Mouse (Mus musculus) hindbrain, embryonic 16.5 days (tissue): ENCODE data around the gene Them5. TPM values are rescaled to one million over a fixed set of nuclear protein-coding genes. Genes with fewer than 3 reads are reported as not detected.

Experiments
- ATAC-seq: fragments of 200-750 bp; cut with Nextera tagmentation; 2 replicates; pipeline ENCODE4 v1.8.0; 2017; ENCODE audit warnings: moderate TSS enrichment, moderate library complexity
- H3K27ac ChIP-seq: fragments of 300-500 bp; sonication (generic); 2 replicates; pipeline ENCODE4 v1.5.1; 2014; ENCODE audit warnings: low read depth, mild to moderate bottlenecking, control low read depth, low read length, moderate library complexity
- H3K27me3 ChIP-seq: fragments of 300-500 bp; sonication (generic); replicated peaks from 2 replicates; pipeline ENCODE4 v1.6.1; 2014; ENCODE audit warnings: low read length; ENCODE audit not compliant: control insufficient read depth, insufficient read depth
- H3K36me3 ChIP-seq: fragments of 300-500 bp; sonication (generic); 2 replicates; pipeline ENCODE4 v1.6.1; 2014; ENCODE audit warnings: mild to moderate bottlenecking, low read length, moderate library complexity, mixed read lengths; ENCODE audit not compliant: control insufficient read depth, insufficient read depth
- H3K4me1 ChIP-seq: fragments of 300-500 bp; sonication (generic); 2 replicates; pipeline ENCODE4 v1.6.1; 2014; ENCODE audit warnings: low read depth, low read length; ENCODE audit not compliant: control insufficient read depth, insufficient read depth
- H3K4me2 ChIP-seq: fragments of 300-500 bp; sonication (generic); 2 replicates; pipeline ENCODE4 v1.6.1; 2014; ENCODE audit warnings: mild to moderate bottlenecking, low read length, control low read depth, moderate library complexity
- H3K4me3 ChIP-seq: fragments of 300-500 bp; sonication (generic); 2 replicates; pipeline ENCODE4 v1.5.1; 2014; ENCODE audit warnings: mild to moderate bottlenecking, low read length, control low read depth, moderate library complexity
- H3K9ac ChIP-seq: fragments of 300-500 bp; sonication (generic); 2 replicates; pipeline ENCODE4 v1.6.1; 2014; ENCODE audit warnings: low read depth, mild to moderate bottlenecking, control low read depth, low read length, moderate library complexity
- H3K9me3 ChIP-seq: fragments of 300-500 bp; sonication (generic); 2 replicates; pipeline ENCODE4 v1.6.1; 2014; ENCODE audit warnings: mild to moderate bottlenecking, low read length, moderate library complexity; ENCODE audit not compliant: control insufficient read depth
- WGBS: fragments of 180-500 bp; shearing (Covaris S2); extraction: QIAGEN DNeasy Blood & Tissue Kit; methylation state at CpG from one replicate; pipeline ENCODE4 v1.1.7; 2014; 5-methylcytosine and 5-hydroxymethylcytosine counted together
- polyA plus RNA-seq: library from polyadenylated mRNA; unstranded; fragments of >200 nt; fragmentation: Nextera tagmentation; extraction: Ambion mirVana; gene quantifications from 2 replicates; pipeline ENCODE4 v1.2.1, GENCODE M21; 2015

The Them5 gene
- polyA plus RNA-seq, 1 experiment from 2014 or later = 0.29 TPM

- Histone ChIP-seq H3K27ac (no peak overlapping the region), H3K4me2 (no peak overlapping the region), H3K9ac (no peak overlapping the region), H3K27me3 (peaks cover 5% of the 10 kb centered on the region), H3K9me3 (no peaks in the 10 kb centered on the region), H3K4me1 (peaks cover 15% of the 10 kb centered on the region; the same call in 1 of the 2 replicates), H3K4me3 (no peak overlapping the region), H3K36me3 (no peaks in the 10 kb centered on the region)
- peak; percentile 53 for ATAC-seq
- WGBS = 17% methylated on average over 3 of the region's 3 CpGs
Observed at GRCm38 (mm10) chr3:94366761-94367160, 24.9 kb downstream of the Them5 start.

DNA sequence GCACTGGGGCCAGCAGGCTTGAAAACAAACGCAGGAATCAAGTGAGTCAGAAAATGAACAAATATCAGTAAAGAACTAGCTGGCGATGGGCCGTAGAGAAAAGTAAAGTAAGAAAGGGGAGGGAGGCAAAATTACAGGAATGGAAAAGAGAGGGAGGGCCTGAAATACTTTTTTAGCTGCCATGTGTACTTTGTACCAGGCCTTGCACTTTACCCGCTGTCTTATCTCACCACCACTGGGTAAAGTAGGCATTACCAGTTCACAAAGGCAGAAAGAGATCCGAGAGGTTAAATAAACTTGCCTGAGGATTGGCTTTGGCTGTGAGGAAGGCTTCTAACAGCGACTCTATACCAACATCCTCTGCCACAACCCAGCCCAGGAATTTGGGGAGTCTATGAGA lies 25.6 kb downstream of the Them5 start:
- 87% methylated on average over 6 of the region's 6 CpGs for WGBS
- no peak for ATAC-seq
- H3K4me1 ChIP-seq = peaks cover 18% of the 10 kb centered on the region; the same call in 1 of the 2 replicates
- H3K4me3 ChIP-seq = no peak overlapping the region
- no peak overlapping the region for H3K4me2 ChIP-seq
- no peaks in the 10 kb centered on the region for H3K36me3 ChIP-seq
- H3K27me3 ChIP-seq = peaks cover 5% of the 10 kb centered on the region
- no peak overlapping the region for H3K27ac ChIP-seq
- H3K9ac ChIP-seq = no peak overlapping the region
- H3K9me3 ChIP-seq = no peaks in the 10 kb centered on the region

- WGBS = 67% methylated on average over 6 of the region's 6 CpGs
- H3K9me3 ChIP-seq = no peaks in the 10 kb centered on the region
- H3K27me3 ChIP-seq = peaks cover 5% of the 10 kb centered on the region
- no peak overlapping the region for H3K4me2 ChIP-seq
- no peak overlapping the region for H3K9ac ChIP-seq
- H3K4me1 ChIP-seq = peaks cover 19% of the 10 kb centered on the region
- no peak overlapping the region for H3K4me3 ChIP-seq
- H3K27ac ChIP-seq = no peak overlapping the region
- ATAC-seq = no peak
- H3K36me3 ChIP-seq = no peaks in the 10 kb centered on the region
Observed at GRCm38 (mm10) chr3:94368631-94369030, 26.7 kb downstream of the Them5 start.

GRCm38 (mm10) chr3:94369709-94370108 lies 27.8 kb downstream of the Them5 start:
- ATAC-seq = no peak
- whole genome bisulfite sequencing = 69% methylated on average over 2 of the region's 2 CpGs
- H3K9ac ChIP-seq = no peak overlapping the region
- peaks cover 22% of the 10 kb centered on the region for H3K4me1 ChIP-seq
- peaks cover 3% of the 10 kb centered on the region for H3K27me3 ChIP-seq
- H3K9me3 ChIP-seq = no peaks in the 10 kb centered on the region
- no peaks in the 10 kb centered on the region for H3K36me3 ChIP-seq
- no peak overlapping the region for H3K27ac ChIP-seq
- no peak overlapping the region for H3K4me2 ChIP-seq
- H3K4me3 ChIP-seq = no peak overlapping the region

DNA sequence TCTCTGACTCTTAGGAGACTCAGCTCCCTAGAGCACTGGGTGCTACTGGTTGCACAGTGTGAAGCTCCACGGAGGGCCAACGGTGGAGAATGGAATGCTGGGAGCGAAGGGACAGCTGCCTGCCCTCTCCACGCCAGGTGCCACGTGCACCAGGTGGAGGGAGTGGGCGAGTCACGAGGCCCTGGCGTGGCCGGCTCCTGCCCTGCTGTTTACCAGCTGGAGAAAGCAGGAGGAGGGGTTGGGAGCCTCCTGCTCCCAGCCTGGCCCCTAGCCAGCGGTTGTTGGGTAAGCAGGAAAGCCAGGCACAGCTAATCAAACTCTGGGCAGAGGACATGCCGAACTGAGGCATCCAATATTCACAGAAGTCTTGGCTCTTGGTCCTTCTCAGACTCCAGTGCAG lies 29.7 kb downstream of the Them5 start:
- peak; percentile 64 for ATAC-seq
- peak overlapping the region; percentile 47 for H3K4me2 ChIP-seq
- H3K4me1 ChIP-seq = peaks cover 22% of the 10 kb centered on the region
- peak overlapping the region; percentile 29; the same call in 1 of the 2 replicates for H3K27ac ChIP-seq
- 4% methylated on average over 11 of the region's 11 CpGs for WGBS
- H3K27me3 ChIP-seq = 0 out of 2 replicates have a peak, but pooled peaks cover 4% of the 10 kb centered on the region
- H3K36me3 ChIP-seq = no peaks in the 10 kb centered on the region
- H3K4me3 ChIP-seq = no peak overlapping the region
- peak overlapping the region; percentile 41 for H3K9ac ChIP-seq
- H3K9me3 ChIP-seq = no peaks in the 10 kb centered on the region

- peak overlapping the region; percentile 47 for H3K4me2 ChIP-seq
- H3K4me3 ChIP-seq = no peak overlapping the region
- no peaks in the 10 kb centered on the region for H3K9me3 ChIP-seq
- H3K36me3 ChIP-seq = no peaks in the 10 kb centered on the region
- peak overlapping the region; percentile 41; the same call in 1 of the 2 replicates for H3K9ac ChIP-seq
- 0 out of 2 replicates have a peak, but pooled peaks cover 4% of the 10 kb centered on the region for H3K27me3 ChIP-seq
- no peak; the same call in 1 of the 2 replicates for ATAC-seq
- WGBS = 0% methylated on average over 3 of the region's 3 CpGs
- no peak overlapping the region; the same call in 1 of the 2 replicates for H3K27ac ChIP-seq
- H3K4me1 ChIP-seq = peaks cover 22% of the 10 kb centered on the region
Observed at GRCm38 (mm10) chr3:94372038-94372437, 30.1 kb downstream of the Them5 start.

DNA sequence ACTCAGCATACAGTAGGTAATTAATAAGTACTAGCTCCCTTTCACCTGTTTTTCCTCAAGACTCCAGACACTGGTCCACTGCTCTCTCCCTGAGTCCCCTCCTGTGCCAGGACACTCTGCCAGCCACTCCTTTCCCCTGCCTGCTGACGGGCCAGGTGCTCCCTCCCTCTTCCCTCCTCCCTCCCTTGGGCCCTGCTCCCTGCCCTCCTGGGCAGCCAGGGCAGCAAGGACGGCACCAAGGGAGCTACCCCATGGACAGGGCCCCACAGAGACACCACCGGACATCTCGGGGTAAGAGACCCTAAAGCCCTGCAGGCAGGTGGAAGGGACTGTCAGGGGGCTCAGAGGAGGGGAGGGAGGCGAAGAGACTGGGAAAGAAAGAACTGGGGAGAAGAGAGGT lies 30.7 kb downstream of the Them5 start, which contains the start of gene Rorc:
Gene Rorc, plus strand, starts transcription at position 154 of the 400 bp plus-strand sequence.
- peak; percentile 16; the same call in 1 of the 2 replicates for ATAC-seq
- H3K27ac ChIP-seq = peak within 1 kb of the TSS; percentile 29; the same call in 1 of the 2 replicates
- peaks cover 22% of the 10 kb centered on the region for H3K4me1 ChIP-seq
- peak within 1 kb of the TSS; percentile 14; the same call in 1 of the 2 replicates for H3K4me3 ChIP-seq
- H3K4me2 ChIP-seq = peak within 1 kb of the TSS; percentile 47
- no peaks in the 10 kb centered on the region for H3K9me3 ChIP-seq
- 12% methylated on average over 5 of the region's 5 CpGs for WGBS
- peak within 1 kb of the TSS; percentile 41 for H3K9ac ChIP-seq
- 0 out of 2 replicates have a peak, but pooled peaks cover 4% of the 10 kb centered on the region for H3K27me3 ChIP-seq
- no peaks in the 10 kb centered on the region for H3K36me3 ChIP-seq

DNA sequence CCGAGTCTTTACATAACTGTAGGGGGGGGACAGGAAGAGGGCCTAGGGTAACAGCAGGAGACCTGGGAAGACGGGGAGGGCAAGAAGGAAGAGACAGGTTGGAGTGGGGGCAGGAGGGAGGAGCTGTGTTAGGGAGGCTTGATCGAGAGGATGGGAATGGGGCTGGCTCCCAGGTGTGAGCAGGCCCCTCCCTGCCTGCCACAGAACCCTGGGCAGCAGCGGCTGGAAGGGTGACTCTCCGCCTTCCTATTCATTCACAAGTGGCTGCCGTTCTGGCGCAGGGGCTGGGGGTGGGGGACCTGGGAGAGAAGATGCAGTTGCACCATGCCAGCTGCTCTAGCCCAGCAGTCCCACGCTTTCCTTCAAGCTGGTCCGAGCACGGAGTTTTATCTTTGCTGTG lies 31.2 kb downstream of the Them5 start:
- peak overlapping the region; percentile 33; the same call in 1 of the 2 replicates for H3K9ac ChIP-seq
- H3K36me3 ChIP-seq = no peaks in the 10 kb centered on the region
- WGBS = 4% methylated on average over 10 of the region's 10 CpGs
- ATAC-seq = peak; percentile 27
- no peaks in the 10 kb centered on the region for H3K9me3 ChIP-seq
- no peak overlapping the region for H3K27ac ChIP-seq
- peak overlapping the region; percentile 47 for H3K4me2 ChIP-seq
- H3K27me3 ChIP-seq = 0 out of 2 replicates have a peak, but pooled peaks cover 4% of the 10 kb centered on the region
- H3K4me3 ChIP-seq = peak overlapping the region; percentile 14; the same call in 1 of the 2 replicates
- H3K4me1 ChIP-seq = peaks cover 22% of the 10 kb centered on the region

DNA sequence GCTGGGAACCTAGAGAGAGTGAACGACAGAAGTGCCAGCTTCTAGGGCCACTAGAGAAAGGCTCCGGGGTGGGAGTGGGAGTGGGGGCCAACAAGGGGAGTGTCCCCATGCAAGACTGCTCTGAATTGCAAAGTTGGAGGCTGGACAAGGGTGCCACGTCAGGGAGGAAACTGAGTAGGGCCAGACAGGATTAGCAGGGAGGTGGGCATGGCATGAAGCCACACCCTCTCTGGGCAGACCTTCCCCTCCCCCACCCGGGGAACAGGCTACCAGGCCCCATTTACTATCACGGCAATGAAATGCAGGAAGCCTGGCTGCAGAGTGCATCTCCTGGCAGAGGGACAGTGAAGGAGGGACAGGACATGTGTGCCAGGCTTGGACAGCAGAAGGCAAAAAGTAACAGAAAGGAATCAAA lies 31.7 kb downstream of the Them5 start:
- 3% methylated on average over 5 of the region's 5 CpGs for WGBS
- peak overlapping the region; percentile 47 for H3K4me2 ChIP-seq
- H3K4me3 ChIP-seq = peak overlapping the region; percentile 14; the same call in 1 of the 2 replicates
- ATAC-seq = peak; percentile 67
- no peaks in the 10 kb centered on the region for H3K36me3 ChIP-seq
- peaks cover 22% of the 10 kb centered on the region for H3K4me1 ChIP-seq
- no peak overlapping the region for H3K27ac ChIP-seq
- peak overlapping the region; percentile 33; the same call in 1 of the 2 replicates for H3K9ac ChIP-seq
- no peaks in the 10 kb centered on the region for H3K9me3 ChIP-seq
- H3K27me3 ChIP-seq = 0 out of 2 replicates have a peak, but pooled peaks cover 4% of the 10 kb centered on the region
